Mouse (Mus musculus) forebrain, postnatal 0 days (tissue): ENCODE data around the gene Siah2. TPM values are rescaled to one million over a fixed set of nuclear protein-coding genes. Genes with fewer than 3 reads are reported as not detected.

Experiments
- ATAC-seq: fragments of 200-750 bp; cut with Nextera tagmentation; 2 replicates; pipeline ENCODE4 v1.8.0; 2017; ENCODE audit warnings: mild to moderate bottlenecking, moderate library complexity
- DNase-seq: peaks from one replicate; pipeline ENCODE4 v3.0.0-alpha.2; 2015
- H3K27ac ChIP-seq: fragments of 300-500 bp; sonication (generic); 2 replicates; pipeline ENCODE4 v1.5.1; 2014; ENCODE audit warnings: low read depth, mild to moderate bottlenecking, antibody characterized with exemption, low read length, moderate library complexity, mixed read lengths
- H3K27me3 ChIP-seq: fragments of 300-500 bp; sonication (generic); 2 replicates; pipeline ENCODE4 v1.6.1; 2014; ENCODE audit warnings: mild to moderate bottlenecking, low read length, mixed read lengths; ENCODE audit not compliant: insufficient read depth
- H3K36me3 ChIP-seq: fragments of 300-500 bp; sonication (generic); 2 replicates; pipeline ENCODE4 v1.6.1; 2014; ENCODE audit warnings: mild to moderate bottlenecking, moderate library complexity; ENCODE audit not compliant: insufficient read depth
- H3K4me1 ChIP-seq: fragments of 300-500 bp; sonication (generic); 2 replicates; pipeline ENCODE4 v1.6.1; 2014; ENCODE audit warnings: antibody characterized with exemption; ENCODE audit not compliant: insufficient read depth
- H3K4me2 ChIP-seq: fragments of 300-500 bp; sonication (generic); 2 replicates; pipeline ENCODE4 v1.6.1; 2014; ENCODE audit warnings: low read depth, mild to moderate bottlenecking, moderate library complexity
- H3K4me3 ChIP-seq: fragments of 300-500 bp; sonication (generic); 2 replicates; pipeline ENCODE4 v1.5.1; 2014; ENCODE audit warnings: low read depth, low read length, mixed read lengths
- H3K9ac ChIP-seq: fragments of 300-500 bp; sonication (generic); 2 replicates; pipeline ENCODE4 v1.6.1; 2014; ENCODE audit warnings: mild to moderate bottlenecking
- H3K9me3 ChIP-seq: fragments of 300-500 bp; sonication (generic); 2 replicates; pipeline ENCODE4 v1.6.1; 2016; ENCODE audit warnings: low read length
- CTCF ChIP-seq: sonication (generic); IDR thresholded peaks from 2 replicates; pipeline ENCODE4 v1.5.1; 2016; ENCODE audit warnings: antibody characterized with exemption, control low read depth, low read depth
- WGBS: fragments of 180-500 bp; shearing (Covaris S2); extraction: QIAGEN DNeasy Blood & Tissue Kit; methylation state at CpG from one replicate; pipeline ENCODE4 v1.1.7; 2014; 5-methylcytosine and 5-hydroxymethylcytosine counted together
- polyA plus RNA-seq: library from polyadenylated mRNA; unstranded; fragments of >200 nt; fragmentation: Nextera tagmentation; extraction: Ambion mirVana; gene quantifications from 2 replicates; pipeline ENCODE4 v1.2.1, GENCODE M21; 2015
- total RNA-seq: library from RNA; depleted of rRNA; stranded (reverse); fragments of >200 nt; gene quantifications from 2 replicates; pipeline ENCODE4 v1.2.3, GENCODE M21; 2014

Siah2 gene
- total and polyA plus RNA-seq, 2 experiments from 2014 or later: 13.6 to 25.2 TPM

DNA sequence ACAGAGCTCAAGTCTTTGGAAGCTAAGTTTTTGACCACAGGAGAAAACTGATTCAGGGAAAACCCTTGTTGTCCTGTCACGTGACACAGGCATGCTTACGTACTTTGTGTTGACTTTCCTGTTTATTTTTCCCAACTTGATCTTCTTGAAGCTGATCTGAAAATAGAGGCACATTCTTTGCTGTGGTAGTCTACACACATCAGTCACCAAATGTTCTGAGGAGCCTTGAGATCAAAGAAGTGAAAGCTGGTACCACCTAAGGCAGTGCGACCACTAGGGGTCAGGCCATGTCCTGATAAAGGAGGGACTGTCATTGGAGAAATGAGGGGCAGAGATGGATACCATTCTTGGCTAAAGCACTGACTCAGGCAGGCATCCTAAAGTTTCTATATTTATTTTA, 34.8 kb upstream of the Siah2 start:
- H3K27ac ChIP-seq: no peak overlapping the region
- ATAC-seq (peak; percentile 50; the same call in 1 of the 2 replicates), DNase-seq (peak; percentile 22)
- H3K4me3 ChIP-seq: no peak overlapping the region
- no peak overlapping the region for H3K9ac ChIP-seq
- H3K27me3 ChIP-seq: no peaks in the 10 kb centered on the region
- no peak overlapping the region for H3K4me2 ChIP-seq
- TF ChIP-seq CTCF: peak; percentile 75
- WGBS: 47% methylated on average over 3 of the region's 3 CpGs
- no peaks in the 10 kb centered on the region for H3K36me3 ChIP-seq
- no peaks in the 10 kb centered on the region for H3K4me1 ChIP-seq
- no peaks in the 10 kb centered on the region for H3K9me3 ChIP-seq

DNA sequence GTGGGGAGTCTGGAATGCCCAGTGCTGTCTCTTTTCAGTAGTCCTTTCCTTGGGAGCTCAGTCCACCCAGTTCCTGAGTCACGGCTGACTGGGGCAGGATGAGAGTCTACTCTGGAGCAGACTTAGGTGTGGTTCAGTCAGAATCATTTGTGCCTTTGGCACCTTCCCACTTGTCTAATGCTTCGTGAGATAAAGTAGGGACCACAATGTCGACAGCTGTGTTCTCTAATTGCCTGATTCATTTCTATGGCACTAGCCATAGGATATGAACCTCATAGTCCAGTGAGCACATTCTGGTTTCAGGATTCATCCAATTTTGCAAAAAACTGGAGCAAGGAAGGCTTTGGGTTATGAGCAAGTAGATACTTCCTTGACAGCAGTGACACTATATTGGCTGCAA, 34.2 kb upstream of the Siah2 start:
- H3K9ac ChIP-seq: no peak overlapping the region
- H3K27ac ChIP-seq: no peak overlapping the region
- WGBS: 89% methylated on average over 3 of the region's 3 CpGs
- H3K36me3 ChIP-seq: no peaks in the 10 kb centered on the region
- H3K4me1 ChIP-seq: no peaks in the 10 kb centered on the region
- no peaks in the 10 kb centered on the region for H3K9me3 ChIP-seq
- H3K4me3 ChIP-seq: no peak overlapping the region
- no peaks in the 10 kb centered on the region for H3K27me3 ChIP-seq
- ATAC-seq: no peak
- DNase-seq: no peak
- no peak overlapping the region for H3K4me2 ChIP-seq
- TF ChIP-seq CTCF: no peak

DNA sequence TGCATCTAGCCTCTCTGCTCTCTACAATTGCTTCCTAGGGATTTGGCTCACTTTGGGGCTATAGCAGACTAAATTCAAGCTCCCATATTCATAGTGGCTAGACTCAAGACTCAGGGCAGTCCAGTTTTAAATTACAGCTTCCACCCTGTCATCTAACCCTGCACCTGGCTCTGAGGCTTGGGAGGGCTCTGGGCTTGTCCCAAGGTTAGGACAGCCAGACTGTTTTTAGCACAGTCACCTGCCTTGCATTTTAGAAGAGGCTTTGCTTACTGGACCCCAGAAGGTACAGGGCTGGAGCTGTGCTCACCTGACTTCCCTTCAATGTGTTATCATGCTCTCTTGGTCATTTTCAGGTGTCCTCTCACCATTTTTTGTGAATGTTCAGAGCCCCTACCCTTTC, 32.6 kb upstream of the Siah2 start:
- Histone ChIP-seq H3K36me3 (no peaks in the 10 kb centered on the region), H3K27ac (no peak overlapping the region), H3K9ac (no peak overlapping the region), H3K4me2 (no peak overlapping the region), H3K9me3 (no peaks in the 10 kb centered on the region), H3K27me3 (no peaks in the 10 kb centered on the region), H3K4me3 (no peak overlapping the region), H3K4me1 (no peaks in the 10 kb centered on the region)
- TF ChIP-seq CTCF: no peak
- ATAC-seq: no peak
- DNase-seq: no peak

DNA sequence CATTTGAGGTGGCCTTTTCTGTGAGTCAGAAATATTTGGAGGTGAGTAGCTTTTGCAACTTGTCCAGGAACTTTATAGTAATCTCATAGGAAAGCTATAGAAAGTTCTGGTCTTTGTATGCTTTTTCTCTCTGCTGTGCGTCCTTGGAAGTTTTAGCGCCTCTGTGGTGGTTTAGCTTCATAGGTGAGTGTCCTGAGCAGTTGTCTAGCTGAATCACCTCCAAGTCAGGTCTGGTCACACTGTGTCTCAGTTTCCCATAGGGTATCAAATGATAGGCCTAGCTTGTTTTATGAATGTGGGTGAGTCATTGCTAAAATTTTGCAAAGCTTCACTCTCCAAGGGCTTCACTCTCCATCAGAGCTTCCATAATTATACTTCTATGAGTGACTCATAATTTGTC, 31.5 kb upstream of the Siah2 start:
- Histone ChIP-seq H3K9ac (no peak overlapping the region), H3K36me3 (no peaks in the 10 kb centered on the region), H3K27me3 (no peaks in the 10 kb centered on the region), H3K9me3 (no peaks in the 10 kb centered on the region), H3K27ac (no peak overlapping the region), H3K4me3 (no peak overlapping the region), H3K4me2 (no peak overlapping the region), H3K4me1 (no peaks in the 10 kb centered on the region)
- DNase-seq: no peak
- ATAC-seq: no peak
- WGBS: 98% methylated on average over 2 of the region's 2 CpGs
- no peak for TF ChIP-seq CTCF

DNA sequence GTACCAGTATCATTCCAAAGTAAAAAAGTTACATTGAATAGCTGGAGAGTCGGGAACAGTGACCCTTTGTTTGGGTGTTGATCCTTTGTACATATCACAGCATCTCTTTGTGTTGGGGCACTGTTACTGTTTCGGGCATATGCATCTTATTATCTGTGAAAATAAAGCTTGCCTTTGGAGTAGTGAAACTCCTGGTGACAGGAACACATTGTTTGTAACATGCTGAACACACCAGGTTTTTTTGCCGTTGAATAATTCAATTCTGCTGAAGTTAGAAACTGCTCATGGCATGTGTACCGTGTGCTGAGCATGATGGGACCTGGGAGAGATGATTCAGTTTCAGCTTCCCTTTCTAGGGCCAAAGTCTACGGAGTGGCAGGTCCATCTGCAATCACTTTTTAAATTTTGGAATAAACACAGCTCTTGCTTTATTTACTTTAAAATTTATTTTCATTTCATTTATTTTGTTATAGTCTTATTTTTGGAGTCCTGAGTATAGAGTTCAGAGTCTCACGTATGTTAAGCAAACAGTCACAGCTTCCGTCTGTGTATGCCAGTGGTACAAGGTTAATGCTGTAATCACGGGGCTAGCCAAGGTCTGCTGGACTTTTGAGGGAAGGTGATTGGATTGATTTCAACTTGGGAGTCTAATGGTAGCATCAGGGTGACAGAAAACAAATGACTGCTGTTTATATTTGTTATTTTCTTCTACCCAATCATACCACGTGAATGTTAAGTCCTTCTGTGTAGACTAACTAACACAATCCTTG, 27.4 kb upstream of the Siah2 start:
- no peak for TF ChIP-seq CTCF
- 68% methylated on average over 9 of the region's 9 CpGs for WGBS
- ATAC-seq (no peak), DNase-seq (no peak)
- Histone ChIP-seq H3K36me3 (no peaks in the 10 kb centered on the region), H3K27me3 (no peaks in the 10 kb centered on the region), H3K4me2 (no peak overlapping the region), H3K4me1 (no peaks in the 10 kb centered on the region), H3K9me3 (no peaks in the 10 kb centered on the region), H3K9ac (no peak overlapping the region), H3K4me3 (no peak overlapping the region), H3K27ac (no peak overlapping the region)

DNA sequence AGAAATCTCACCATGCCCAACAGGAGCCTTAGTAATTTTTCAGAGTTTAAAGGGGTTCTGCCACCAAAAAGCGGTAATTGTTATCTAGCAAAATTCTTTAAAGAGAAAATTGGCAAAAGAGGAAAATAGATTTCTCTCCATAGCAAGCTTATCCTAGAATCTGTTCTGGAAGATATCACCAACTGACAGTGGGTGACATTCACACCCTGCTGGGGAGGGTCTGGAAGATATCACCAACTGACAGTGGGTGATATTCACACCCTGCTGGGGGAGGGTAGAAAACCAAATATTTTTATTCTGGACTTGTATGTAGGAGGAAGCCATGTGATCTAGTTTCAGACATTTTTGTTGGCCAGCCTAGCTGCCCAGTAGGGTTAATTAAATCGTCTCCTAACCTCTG, 24.5 kb upstream of the Siah2 start:
- Histone ChIP-seq H3K27ac (no peak overlapping the region), H3K9ac (no peak overlapping the region), H3K4me2 (no peak overlapping the region), H3K27me3 (no peaks in the 10 kb centered on the region), H3K4me1 (no peaks in the 10 kb centered on the region), H3K36me3 (no peaks in the 10 kb centered on the region), H3K9me3 (no peaks in the 10 kb centered on the region), H3K4me3 (no peak overlapping the region)
- DNase-seq (no peak), ATAC-seq (no peak)
- WGBS: 95% methylated on average over 2 of the region's 2 CpGs
- no peak for TF ChIP-seq CTCF

DNA sequence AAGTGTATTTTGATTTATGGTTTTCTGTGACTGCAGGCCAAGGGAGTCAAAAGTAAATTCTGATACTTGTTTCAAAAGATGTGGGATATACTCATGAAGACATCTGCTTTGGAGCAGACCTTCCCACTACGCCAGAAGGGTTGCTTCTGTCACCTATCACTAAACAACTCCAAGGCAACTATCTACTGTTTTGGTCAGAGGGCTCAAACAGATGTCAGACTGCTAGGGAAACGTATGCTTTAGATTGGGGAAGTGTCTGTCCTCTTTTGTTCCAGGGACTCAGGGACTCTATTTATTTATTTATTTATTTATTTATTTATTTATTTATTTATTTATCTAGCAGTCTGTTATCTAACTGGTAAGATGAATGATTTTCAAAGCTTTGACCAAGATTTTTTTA, 22.6 kb upstream of the Siah2 start:
- Histone ChIP-seq H3K27ac (no peak overlapping the region), H3K36me3 (no peaks in the 10 kb centered on the region), H3K9ac (no peak overlapping the region), H3K4me2 (no peak overlapping the region), H3K4me1 (no peaks in the 10 kb centered on the region), H3K4me3 (no peak overlapping the region), H3K9me3 (no peaks in the 10 kb centered on the region), H3K27me3 (no peaks in the 10 kb centered on the region)
- ATAC-seq: no peak
- no peak for DNase-seq
- no peak for TF ChIP-seq CTCF
- 82% methylated on average over 2 of the region's 2 CpGs for WGBS
